Mouse (Mus musculus) ES-E14 (cell line): ENCODE results near the gene Pilrb2.
"Not testable (repeated sequence)": the region's sequence is repeated elsewhere in the genome, so short reads cannot be mapped to it uniquely, and the experiment has no call there.

Source experiments
- HCFC1 ChIP-seq: IDR thresholded peaks from 2 replicates; pipeline ENCODE4 v1.6.1; 2012; ENCODE audit warnings: low read length, inconsistent platforms, borderline replicate concordance; ENCODE audit not compliant: insufficient read depth
- MAFK ChIP-seq: IDR thresholded peaks from 2 replicates; pipeline ENCODE4 v1.6.1; 2014; ENCODE audit warnings: mild to moderate bottlenecking, low read depth, low read length, inconsistent platforms; ENCODE audit not compliant: insufficient read depth
- ZNF384 ChIP-seq: IDR thresholded peaks from 2 replicates; pipeline ENCODE4 v1.6.1; 2012; ENCODE audit warnings: low read depth, low read length, inconsistent platforms

- TF ChIP-seq HCFC1, MAFK, ZNF384: not testable (repeated sequence)
Measured at GRCm38 (mm10) chr5:137868600-137868999, 3.0 kb downstream of the Pilrb2 start.
